Mouse (Mus musculus) megakaryocyte progenitor cell, adult 5-6 weeks (primary cell): Measurements from ENCODE around the gene Ptges2. TPM values are rescaled to one million over a fixed set of nuclear protein-coding genes. Genes with fewer than 3 reads are reported as not detected.

Experiments used
- total RNA-seq, 2 experiments: library from RNA; stranded (forward) in 1 of 2; stranded (reverse) in 1 of 2; fragments of 157-497, 149-512 nt in 1 of 2; fragments of 200-1000 nt in 1 of 2; gene quantifications; 2 replicates each; pipeline versions ENCODE4 v1.2.3 to v1.2.4; 2015 to 2017

Gene Ptges2
- total RNA-seq, 2 experiments from 2014 or later: 10.6 to 12.1 TPM

Other genes starting within 250 kb of the Ptges2 start
- gene Prrc2b, start 244.8 kb upstream of the Ptges2 start, total RNA-seq (2015): 37.5 and 37.8 TPM in 2 replicates
- 16.6 and 18.2 TPM in 2 replicates for gene Prrc2b, start 244.8 kb upstream of the Ptges2 start, total RNA-seq (2017)
- gene Pomt1, start 159.3 kb upstream of the Ptges2 start, total RNA-seq (2015): 18.5 and 18.8 TPM in 2 replicates
- gene Pomt1, start 159.3 kb upstream of the Ptges2 start, total RNA-seq (2017): 32.2 and 32.6 TPM in 2 replicates
- 30.3 and 37.0 TPM in 2 replicates for gene Uck1, start 135.7 kb upstream of the Ptges2 start, total RNA-seq (2015)
- 25.2 and 26.9 TPM in 2 replicates for gene Uck1, start 135.7 kb upstream of the Ptges2 start, total RNA-seq (2017)
- gene Golga2, start 108.5 kb upstream of the Ptges2 start, total RNA-seq (2015): 14.2 and 17.3 TPM in 2 replicates
- 50.4 and 50.7 TPM in 2 replicates for gene Golga2, start 108.5 kb upstream of the Ptges2 start, total RNA-seq (2017)
- 198 and 268 TPM in 2 replicates for gene Swi5, start 107.8 kb upstream of the Ptges2 start, total RNA-seq (2015)
- gene Swi5, start 107.8 kb upstream of the Ptges2 start, total RNA-seq (2017): 359 and 386 TPM in 2 replicates
- 59.9 and 69.0 TPM in 2 replicates for gene Ciz1, start 43.6 kb upstream of the Ptges2 start, total RNA-seq (2015)
- gene Ciz1, start 43.6 kb upstream of the Ptges2 start, total RNA-seq (2017): 46.6 and 55.3 TPM in 2 replicates
- not detected in 2 replicates for gene Dnm1, start 42.6 kb upstream of the Ptges2 start, total RNA-seq (2015)
- not detected in 2 replicates for gene Dnm1, start 42.6 kb upstream of the Ptges2 start, total RNA-seq (2017)
- 15.3 and 18.1 TPM in 2 replicates for gene 1110008P14Rik, start 14.0 kb upstream of the Ptges2 start, total RNA-seq (2015)
- gene 1110008P14Rik, start 14.0 kb upstream of the Ptges2 start, total RNA-seq (2017): 8.0 and 15.4 TPM in 2 replicates
- gene Lcn2, start 7.6 kb upstream of the Ptges2 start, total RNA-seq (2015): 437 and 498 TPM in 2 replicates
- 53.7 and 107 TPM in 2 replicates for gene Lcn2, start 7.6 kb upstream of the Ptges2 start, total RNA-seq (2017)
- 1.5 and 1.9 TPM in 2 replicates for gene Naif1, start 54.6 kb downstream of the Ptges2 start, total RNA-seq (2015)
- 3.5 TPM in 2 replicates for gene Naif1, start 54.6 kb downstream of the Ptges2 start, total RNA-seq (2017)
- gene Slc25a25, start 55.5 kb downstream of the Ptges2 start, total RNA-seq (2015): 5.2 and 6.4 TPM in 2 replicates
- gene Slc25a25, start 55.5 kb downstream of the Ptges2 start, total RNA-seq (2017): 10.7 and 11.5 TPM in 2 replicates
- 1.9 and 2.9 TPM in 2 replicates for gene Fam102a, start 139.4 kb downstream of the Ptges2 start, total RNA-seq (2015)
- gene Fam102a, start 139.4 kb downstream of the Ptges2 start, total RNA-seq (2017): 1.9 and 2.2 TPM in 2 replicates
- 76.6 and 87.2 TPM in 2 replicates for gene Dpm2, start 175.0 kb downstream of the Ptges2 start, total RNA-seq (2015)
- gene Dpm2, start 175.0 kb downstream of the Ptges2 start, total RNA-seq (2017): 26.5 and 32.3 TPM in 2 replicates
- gene Pip5kl1, start 178.9 kb downstream of the Ptges2 start, total RNA-seq (2015): not detected in 2 replicates
- not detected in 2 replicates for gene Pip5kl1, start 178.9 kb downstream of the Ptges2 start, total RNA-seq (2017)
- not detected in 2 replicates for gene 9430097D07Rik, start 179.8 kb downstream of the Ptges2 start, total RNA-seq (2015)
- not detected in 2 replicates for gene 9430097D07Rik, start 179.8 kb downstream of the Ptges2 start, total RNA-seq (2017)
- gene St6galnac4, start 191.2 kb downstream of the Ptges2 start, total RNA-seq (2015): 26.2 and 33.1 TPM in 2 replicates
- gene St6galnac4, start 191.2 kb downstream of the Ptges2 start, total RNA-seq (2017): 38.7 and 40.4 TPM in 2 replicates
- 7.9 and 9.4 TPM in 2 replicates for gene St6galnac6, start 203.8 kb downstream of the Ptges2 start, total RNA-seq (2015)
- 19.0 and 24.4 TPM in 2 replicates for gene St6galnac6, start 203.8 kb downstream of the Ptges2 start, total RNA-seq (2017)
- 0.12 and 1.8 TPM in 2 replicates for gene Ak1, start 225.9 kb downstream of the Ptges2 start, total RNA-seq (2015)
- 0.12 and 0.14 TPM in 2 replicates for gene Ak1, start 225.9 kb downstream of the Ptges2 start, total RNA-seq (2017)